Mouse (Mus musculus): ENCODE measurements around the gene Olfr486.
"Not testable (repeated sequence)": the region's sequence is repeated elsewhere in the genome, so short reads cannot be mapped to it uniquely, and the experiment has no call there.

Olfr486 gene

GRCm38 (mm10) chr7:108172642-108173041 lies at the start of gene Olfr486:
Gene Olfr486, minus strand, starts transcription at chr7:108172742.
- not testable (repeated sequence) for DNase-seq (ENCODE audit: low spot score)

GRCm38 (mm10) chr7:108214536-108214935 lies 42.0 kb upstream of the Olfr486 start, which contains the start of gene Olfr487:
Gene Olfr487, minus strand, starts transcription at chr7:108214636.
- not testable (repeated sequence) for DNase-seq (ENCODE audit: low spot score)

GRCm38 (mm10) chr7:108196938-108197337 lies 24.4 kb upstream of the Olfr486 start:
- DNase-seq (ENCODE audit: low spot score), result no peak

- not testable (repeated sequence) for DNase-seq (ENCODE audit: low spot score)
Observed at GRCm38 (mm10) chr7:108196337-108196736, 23.8 kb upstream of the Olfr486 start.

GRCm38 (mm10) chr7:108192714-108193113 lies 20.2 kb upstream of the Olfr486 start:
- not testable (repeated sequence) for DNase-seq (ENCODE audit: low spot score)

GRCm38 (mm10) chr7:108191196-108191595 lies 18.7 kb upstream of the Olfr486 start:
- not testable (repeated sequence) for DNase-seq (ENCODE audit: low spot score)

GRCm38 (mm10) chr7:108185237-108185636 lies 12.7 kb upstream of the Olfr486 start:
- DNase-seq (ENCODE audit: low spot score), result not testable (repeated sequence)

GRCm38 (mm10) chr7:108184401-108184800 lies 11.9 kb upstream of the Olfr486 start:
- not testable (repeated sequence) for DNase-seq (ENCODE audit: low spot score)

- no peak for DNase-seq (ENCODE audit: low spot score)
Observed at GRCm38 (mm10) chr7:108159771-108160170, 12.8 kb downstream of the Olfr486 start, which contains the start of gene Olfr485. Gene Olfr485, minus strand, starts transcription at chr7:108159871.

- DNase-seq (ENCODE audit: low spot score), result no peak
Observed at GRCm38 (mm10) chr7:108127349-108127748, 45.2 kb downstream of the Olfr486 start, which contains the start of gene Olfr484. Gene Olfr484, minus strand, starts transcription at chr7:108127449.
